Mouse (Mus musculus): Measurements from ENCODE around the gene Tob1.

GRCm38 (mm10) chr11:94175694-94176093 is 35.6 kb upstream of the Tob1 start:
- TF ChIP-seq CTCF (IDR thresholded peaks at IDR 0.05; ENCODE audit: borderline replicate concordance, insufficient read depth, low read length) (no peak), POLR2A (IDR thresholded peaks at IDR 0.05; ENCODE audit: low read depth, low read length) (no peak)

Measured in embryonic fibroblast, embryonic 13.5 days (primary cell).